Mouse (Mus musculus): ENCODE data around the gene Fam198a. TPM values are rescaled to one million over a fixed set of nuclear protein-coding genes. Genes with fewer than 3 reads are reported as not detected.

Fam198a gene
- polyA plus RNA-seq, 1 experiment from 2014 or later, result 1.7 TPM

GRCm38 (mm10) chr9:122027914-122028745 is 77.3 kb downstream of the Fam198a start:
- Histone ChIP-seq H3K4me2 (no peak overlapping the region), H3K9me3 (no peaks in the 10 kb centered on the region), H3K27me3 (replicated peaks) (no peaks in the 10 kb centered on the region), H3K4me3 (no peak overlapping the region), H3K4me1 (peaks cover 12% of the 10 kb centered on the region), H3K36me3 (replicated peaks) (no peaks in the 10 kb centered on the region), H3K9ac (no peak overlapping the region), H3K27ac (no peak overlapping the region)
- 85% methylated on average over 11 of the region's 11 CpGs for WGBS
- no peak for ATAC-seq (replicated peaks)

GRCm38 (mm10) chr9:122029765-122030164 is 79.0 kb downstream of the Fam198a start:
- H3K27me3 ChIP-seq (replicated peaks), result no peaks in the 10 kb centered on the region
- H3K4me1 ChIP-seq, result peaks cover 12% of the 10 kb centered on the region
- WGBS, result 94% methylated on average over 7 of the region's 7 CpGs
- H3K9ac ChIP-seq, result no peak overlapping the region
- no peak for ATAC-seq (replicated peaks)
- no peaks in the 10 kb centered on the region for H3K9me3 ChIP-seq
- no peak overlapping the region for H3K4me2 ChIP-seq
- no peaks in the 10 kb centered on the region for H3K36me3 ChIP-seq (replicated peaks)
- no peak overlapping the region for H3K4me3 ChIP-seq
- no peak overlapping the region for H3K27ac ChIP-seq

Other genes starting within 250 kb of the Fam198a start
- gene Sec22c, start 245.5 kb upstream of the Fam198a start, polyA plus RNA-seq (2015; fragmentation: Nextera tagmentation; extraction: Ambion mirVana), result 36.9 and 39.4 TPM in 2 replicates
- gene Ss18l2, start 240.7 kb upstream of the Fam198a start, polyA plus RNA-seq (2015; fragmentation: Nextera tagmentation; extraction: Ambion mirVana), result 139 and 149 TPM in 2 replicates
- gene Nktr, start 231.8 kb upstream of the Fam198a start, polyA plus RNA-seq (2015; fragmentation: Nextera tagmentation; extraction: Ambion mirVana), result 51.0 and 52.1 TPM in 2 replicates
- 28.8 and 30.3 TPM in 2 replicates for gene Zfp651, start 191.7 kb upstream of the Fam198a start, polyA plus RNA-seq (2015; fragmentation: Nextera tagmentation; extraction: Ambion mirVana)
- 1.6 and 1.9 TPM in 2 replicates for gene Klhl40, start 173.4 kb upstream of the Fam198a start, polyA plus RNA-seq (2015; fragmentation: Nextera tagmentation; extraction: Ambion mirVana)
- 0.09 TPM in 1 of 2 replicates, not detected in the other for gene Hhatl, start 158.5 kb upstream of the Fam198a start, polyA plus RNA-seq (2015; fragmentation: Nextera tagmentation; extraction: Ambion mirVana)
- gene Ccdc13, start 111.5 kb upstream of the Fam198a start, polyA plus RNA-seq (2015; fragmentation: Nextera tagmentation; extraction: Ambion mirVana), result 4.1 and 4.2 TPM in 2 replicates
- gene Higd1a, start 92.6 kb upstream of the Fam198a start, polyA plus RNA-seq (2015; fragmentation: Nextera tagmentation; extraction: Ambion mirVana), result 142 and 144 TPM in 2 replicates
- 2.8 and 3.5 TPM in 2 replicates for gene Ackr2, start 52.6 kb upstream of the Fam198a start, polyA plus RNA-seq (2015; fragmentation: Nextera tagmentation; extraction: Ambion mirVana)
- not detected in 2 replicates for gene Cyp8b1, start 34.7 kb upstream of the Fam198a start, polyA plus RNA-seq (2015; fragmentation: Nextera tagmentation; extraction: Ambion mirVana)
- gene Pomgnt2, start 46.1 kb downstream of the Fam198a start, polyA plus RNA-seq (2015; fragmentation: Nextera tagmentation; extraction: Ambion mirVana), result 37.1 and 37.9 TPM in 2 replicates
- 79.8 and 103 TPM in 2 replicates for gene Snrk, start 166.3 kb downstream of the Fam198a start, polyA plus RNA-seq (2015; fragmentation: Nextera tagmentation; extraction: Ambion mirVana)

All from midbrain, embryonic 15.5 days (tissue).